Mouse (Mus musculus) embryonic fibroblast, embryonic 13.5 days (primary cell): Measurements from ENCODE around the gene Cct4.

Experiments
- CTCF ChIP-seq: IDR thresholded peaks from 2 replicates; pipeline ENCODE4 v1.5.1; 2011; ENCODE audit warnings: mild to moderate bottlenecking, control low read depth, low read length, moderate library complexity, borderline replicate concordance; ENCODE audit not compliant: insufficient read depth
- POLR2A ChIP-seq: IDR thresholded peaks from 2 replicates; pipeline ENCODE4 v1.6.1; 2011; ENCODE audit warnings: low read depth, mild to moderate bottlenecking, control low read depth, low read length, moderate library complexity

- TF ChIP-seq CTCF (no peak), POLR2A (no peak)
These were observed 11.1 kb upstream of the Cct4 start for GRCm38 (mm10) chr11:22979221-22979620.
